Mouse (Mus musculus) hindbrain, embryonic 14.5 days (tissue): ENCODE measurements around the gene Llgl2. TPM values are rescaled to one million over a fixed set of nuclear protein-coding genes. Genes with fewer than 3 reads are reported as not detected.
A peak's percentile ranks its signal among the peaks of the same experiment; 100 is the strongest.
"Not testable (repeated sequence)": the region's sequence is repeated elsewhere in the genome, so short reads cannot be mapped to it uniquely, and the experiment has no call there.

ENCODE experiments used
- ATAC-seq: fragments of 200-750 bp; cut with Nextera tagmentation; 2 replicates; pipeline ENCODE4 v1.8.0; 2017; ENCODE audit warnings: moderate number of reproducible peaks, mild to moderate bottlenecking, moderate TSS enrichment, moderate library complexity; ENCODE audit not compliant: low FRiP score
- DNase-seq: peaks from one replicate; pipeline ENCODE4 v3.0.0-alpha.2; 2015; ENCODE audit warnings: low spot score
- H3K27ac ChIP-seq: fragments of 300-500 bp; sonication (generic); 2 replicates; pipeline ENCODE4 v1.5.1; 2014; ENCODE audit warnings: mild to moderate bottlenecking, moderate library complexity
- H3K27me3 ChIP-seq: fragments of 300-500 bp; sonication (generic); 2 replicates; pipeline ENCODE4 v1.6.1; 2014; ENCODE audit warnings: mild to moderate bottlenecking, low read length, mixed read lengths; ENCODE audit not compliant: control insufficient read depth, insufficient read depth
- H3K36me3 ChIP-seq: fragments of 300-500 bp; sonication (generic); replicated peaks from 2 replicates; pipeline ENCODE4 v1.6.1; 2014; ENCODE audit not compliant: control insufficient read depth, insufficient read depth
- H3K4me1 ChIP-seq: fragments of 300-500 bp; sonication (generic); replicated peaks from 2 replicates; pipeline ENCODE4 v1.6.1; 2014; ENCODE audit warnings: antibody characterized with exemption, low read length, mixed read lengths; ENCODE audit not compliant: control insufficient read depth, insufficient read depth
- H3K4me2 ChIP-seq: fragments of 300-500 bp; sonication (generic); replicated peaks from 2 replicates; pipeline ENCODE4 v1.6.1; 2014; ENCODE audit warnings: mild to moderate bottlenecking, moderate library complexity
- H3K4me3 ChIP-seq: fragments of 300-500 bp; sonication (generic); replicated peaks from 2 replicates; pipeline ENCODE4 v1.5.1; 2014; ENCODE audit warnings: mild to moderate bottlenecking, low read length
- H3K9ac ChIP-seq: fragments of 300-500 bp; sonication (generic); 2 replicates; pipeline ENCODE4 v1.6.1; 2014
- H3K9me3 ChIP-seq: fragments of 300-500 bp; sonication (generic); 2 replicates; pipeline ENCODE4 v1.6.1; 2016; ENCODE audit warnings: low read length; ENCODE audit not compliant: control insufficient read depth
- WGBS: fragments of 180-500 bp; shearing (Covaris S2); extraction: QIAGEN DNeasy Blood & Tissue Kit; methylation state at CpG from one replicate; pipeline ENCODE4 v1.1.7; 2014; 5-methylcytosine and 5-hydroxymethylcytosine counted together
- polyA plus RNA-seq: library from polyadenylated mRNA; unstranded; fragments of >200 nt; fragmentation: Nextera tagmentation; extraction: Ambion mirVana; gene quantifications from 2 replicates; pipeline ENCODE4 v1.2.1, GENCODE M21; 2014

Llgl2 gene
- polyA plus RNA-seq, 1 experiment from 2014 or later: 2.4 TPM

DNA sequence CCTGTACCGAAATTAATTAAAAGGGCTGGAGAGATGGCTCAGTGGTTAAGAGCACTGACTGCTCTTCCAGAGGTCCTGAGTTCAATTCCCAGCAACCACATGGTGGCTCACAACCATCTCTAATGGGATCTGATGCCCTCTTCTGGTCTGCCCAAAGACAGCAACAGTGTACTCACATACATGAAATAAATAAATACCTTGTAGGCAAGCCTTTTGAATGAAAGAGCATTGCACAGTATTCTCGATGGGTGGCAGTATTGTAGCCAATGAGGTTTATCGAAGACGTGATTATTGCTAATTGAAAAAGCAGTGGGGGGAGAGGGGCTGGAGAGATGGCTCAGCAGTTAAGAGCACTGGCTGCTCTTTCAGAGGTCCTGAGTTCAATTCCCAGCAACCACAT, 33.3 kb downstream of the Llgl2 start:
- H3K36me3 ChIP-seq, H3K9ac ChIP-seq, H3K9me3 ChIP-seq, ATAC-seq, H3K27ac ChIP-seq, H3K4me3 ChIP-seq, DNase-seq, H3K4me1 ChIP-seq, H3K4me2 ChIP-seq: not testable (repeated sequence)
- 92% methylated on average over 4 of the region's 4 CpGs for WGBS
- H3K27me3 ChIP-seq: peaks cover 46% of the 10 kb centered on the region

DNA sequence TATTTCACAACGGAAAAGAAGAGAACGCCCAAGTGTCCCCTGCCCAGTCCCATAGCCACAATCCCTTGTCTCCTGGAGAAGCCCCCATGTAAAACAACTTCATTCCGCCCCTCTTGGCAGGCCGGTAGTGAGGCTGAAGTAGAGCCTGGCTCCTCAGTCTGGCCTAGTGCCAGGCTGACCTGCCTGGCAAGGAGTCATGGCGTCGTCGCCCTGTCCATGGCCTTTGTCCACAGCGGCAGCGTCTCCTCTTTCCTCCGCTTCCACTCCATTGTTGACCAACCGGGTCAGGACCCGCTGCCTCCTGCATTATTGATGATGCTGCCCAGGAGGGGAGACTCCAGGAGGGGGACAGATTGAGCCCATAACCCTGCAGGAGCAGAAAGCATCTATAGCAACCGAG, 34.1 kb downstream of the Llgl2 start:
- H3K4me1 ChIP-seq: 0 out of 2 replicates have a peak, but pooled peaks cover 9% of the 10 kb centered on the region
- H3K4me3 ChIP-seq: no peak overlapping the region
- H3K4me2 ChIP-seq: no peak overlapping the region
- DNase-seq (no peak), ATAC-seq (no peak)
- peaks cover 46% of the 10 kb centered on the region for H3K27me3 ChIP-seq
- H3K36me3 ChIP-seq: no peaks in the 10 kb centered on the region
- no peak overlapping the region for H3K27ac ChIP-seq
- no peak overlapping the region for H3K9ac ChIP-seq
- 39% methylated on average over 13 of the region's 13 CpGs for WGBS
- no peaks in the 10 kb centered on the region for H3K9me3 ChIP-seq

DNA sequence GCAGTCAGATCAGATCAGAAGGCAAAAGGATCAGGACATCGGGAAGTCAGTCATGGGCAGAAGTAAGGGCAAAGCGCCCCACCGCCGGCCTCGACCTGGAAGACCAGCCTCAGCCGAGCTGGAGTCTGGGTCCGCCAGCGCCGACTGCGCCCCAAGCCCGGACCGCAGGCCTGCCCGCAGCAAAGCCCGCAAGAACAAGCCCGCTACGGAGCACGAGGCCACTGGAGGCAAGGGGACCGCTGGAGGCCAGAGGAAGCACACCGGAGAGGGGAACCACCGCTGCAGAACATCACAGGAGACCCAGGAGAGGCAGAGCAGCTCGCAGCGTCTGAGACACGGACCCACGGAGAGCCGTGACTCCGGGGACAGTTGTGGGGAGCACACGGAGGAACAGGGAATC, 34.5 kb downstream of the Llgl2 start, which contains the start of gene Myo15b:
Gene Myo15b (plus strand): TSS at position 53 of the 400 bp plus-strand sequence.
- peak within 1 kb of the TSS; percentile 50 for H3K4me2 ChIP-seq
- H3K4me3 ChIP-seq: peak within 1 kb of the TSS; percentile 26
- H3K4me1 ChIP-seq: 0 out of 2 replicates have a peak, but pooled peaks cover 9% of the 10 kb centered on the region
- H3K27ac ChIP-seq: no peak within 1 kb of the TSS
- peaks cover 46% of the 10 kb centered on the region for H3K27me3 ChIP-seq
- ATAC-seq (no peak), DNase-seq (no peak)
- no peaks in the 10 kb centered on the region for H3K36me3 ChIP-seq
- WGBS: 11% methylated on average over 27 of the region's 27 CpGs
- H3K9ac ChIP-seq: peak within 1 kb of the TSS; percentile 36; the same call in 1 of the 2 replicates
- no peaks in the 10 kb centered on the region for H3K9me3 ChIP-seq

DNA sequence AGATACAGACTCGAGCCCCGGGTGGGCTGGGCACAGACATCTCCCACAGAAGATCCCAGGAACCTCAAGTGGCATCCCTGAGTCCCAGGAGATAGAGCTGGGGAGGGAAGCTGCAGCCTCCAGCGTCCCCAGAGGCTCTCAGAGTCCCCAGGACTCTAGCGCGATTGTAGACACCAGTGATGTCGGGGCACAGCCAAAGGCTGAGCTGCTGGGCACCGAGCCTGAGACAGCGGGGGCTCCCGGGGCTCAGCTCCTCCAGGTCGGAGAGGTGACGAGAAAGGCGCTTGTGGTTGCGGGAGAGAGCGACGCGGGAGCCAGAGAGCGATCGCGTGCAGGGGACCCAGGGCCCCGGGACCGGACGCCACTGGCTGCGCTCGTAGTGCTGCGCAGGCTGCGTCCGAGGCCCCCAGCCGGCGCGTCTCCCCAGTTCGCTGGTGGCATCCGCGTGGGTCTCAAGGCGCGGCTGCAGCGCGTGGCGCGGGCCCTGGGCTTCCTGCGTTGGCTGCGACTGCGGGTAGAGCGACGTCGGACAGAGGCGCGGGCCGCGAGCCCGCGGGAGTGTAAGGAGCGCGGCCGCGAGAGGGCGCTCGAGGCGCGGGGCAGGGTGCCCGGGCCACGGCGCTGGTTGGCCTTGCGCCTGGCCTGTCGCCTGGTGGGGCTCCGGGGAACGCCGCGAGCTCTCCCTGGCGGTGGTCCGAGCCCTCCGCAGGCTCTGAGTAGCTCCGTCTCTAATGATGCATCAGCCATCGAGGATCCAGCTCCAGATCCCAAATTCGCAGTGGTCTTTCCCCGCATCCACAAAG, 35.5 kb downstream of the Llgl2 start:
- no peaks in the 10 kb centered on the region for H3K9me3 ChIP-seq
- ATAC-seq (peak; percentile 73; the same call in 1 of the 2 replicates), DNase-seq (peak; percentile 73)
- H3K4me1 ChIP-seq: 0 out of 2 replicates have a peak, but pooled peaks cover 9% of the 10 kb centered on the region
- H3K36me3 ChIP-seq: no peaks in the 10 kb centered on the region
- no peak overlapping the region for H3K27ac ChIP-seq
- peak overlapping the region; percentile 50 for H3K4me2 ChIP-seq
- H3K27me3 ChIP-seq: peaks cover 46% of the 10 kb centered on the region
- peak overlapping the region; percentile 26 for H3K4me3 ChIP-seq
- WGBS: 2% methylated on average over 53 of the region's 75 CpGs
- H3K9ac ChIP-seq: peak overlapping the region; percentile 36; the same call in 1 of the 2 replicates

DNA sequence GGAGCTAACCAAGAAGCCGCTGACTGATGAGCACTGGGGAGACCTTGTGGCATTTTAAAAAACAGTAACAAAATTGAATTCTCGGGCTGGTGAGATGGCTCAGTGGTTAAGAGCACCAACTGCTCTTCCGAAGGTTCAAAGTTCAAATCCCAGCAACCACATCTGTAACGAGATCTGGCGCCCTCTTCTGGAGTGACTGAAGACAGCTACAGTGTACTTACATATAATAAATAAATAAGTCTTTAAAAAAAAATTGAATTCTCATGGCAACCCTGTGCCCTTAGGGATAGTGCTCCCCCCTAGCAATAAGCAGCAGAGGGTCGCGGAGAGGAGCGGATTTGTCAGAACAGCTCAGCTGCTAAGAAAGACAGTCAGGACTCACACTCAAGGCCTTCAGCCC, 40.0 kb downstream of the Llgl2 start:
- 87% methylated on average over 8 of the region's 8 CpGs for WGBS
- no peaks in the 10 kb centered on the region for H3K36me3 ChIP-seq
- H3K4me1 ChIP-seq: 0 out of 2 replicates have a peak, but pooled peaks cover 5% of the 10 kb centered on the region
- ATAC-seq: no peak
- no peak overlapping the region for H3K9ac ChIP-seq
- no peak for DNase-seq
- no peak overlapping the region for H3K27ac ChIP-seq
- no peak overlapping the region for H3K4me2 ChIP-seq
- no peaks in the 10 kb centered on the region for H3K9me3 ChIP-seq
- H3K4me3 ChIP-seq: no peak overlapping the region
- peaks cover 26% of the 10 kb centered on the region for H3K27me3 ChIP-seq

DNA sequence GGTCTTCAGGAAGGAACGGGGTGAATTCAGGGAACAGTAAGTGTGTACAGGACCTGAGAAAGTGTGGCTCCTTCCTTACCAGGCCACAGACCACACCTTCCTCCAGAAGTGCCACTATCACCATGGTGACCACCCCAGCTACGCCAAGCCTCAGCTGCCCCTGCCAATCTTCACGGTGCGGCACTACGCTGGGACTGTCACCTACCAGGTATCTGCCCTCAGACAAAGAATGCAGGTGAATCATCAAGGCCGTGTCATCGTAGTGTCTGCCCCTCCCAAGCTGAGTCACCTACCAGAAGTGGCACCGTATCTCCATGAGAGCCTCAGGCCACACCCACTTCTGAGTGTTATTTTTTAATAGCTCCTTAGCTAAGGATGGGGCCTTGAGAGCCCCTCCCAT, 45.5 kb downstream of the Llgl2 start:
- no peaks in the 10 kb centered on the region for H3K9me3 ChIP-seq
- H3K9ac ChIP-seq: no peak overlapping the region
- H3K4me2 ChIP-seq: no peak overlapping the region
- no peaks in the 10 kb centered on the region for H3K27me3 ChIP-seq
- H3K4me1 ChIP-seq: no peaks in the 10 kb centered on the region
- H3K27ac ChIP-seq: no peak overlapping the region
- no peak for DNase-seq
- ATAC-seq: no peak
- H3K36me3 ChIP-seq: no peaks in the 10 kb centered on the region
- WGBS: 88% methylated on average over 8 of the region's 8 CpGs
- no peak overlapping the region for H3K4me3 ChIP-seq

DNA sequence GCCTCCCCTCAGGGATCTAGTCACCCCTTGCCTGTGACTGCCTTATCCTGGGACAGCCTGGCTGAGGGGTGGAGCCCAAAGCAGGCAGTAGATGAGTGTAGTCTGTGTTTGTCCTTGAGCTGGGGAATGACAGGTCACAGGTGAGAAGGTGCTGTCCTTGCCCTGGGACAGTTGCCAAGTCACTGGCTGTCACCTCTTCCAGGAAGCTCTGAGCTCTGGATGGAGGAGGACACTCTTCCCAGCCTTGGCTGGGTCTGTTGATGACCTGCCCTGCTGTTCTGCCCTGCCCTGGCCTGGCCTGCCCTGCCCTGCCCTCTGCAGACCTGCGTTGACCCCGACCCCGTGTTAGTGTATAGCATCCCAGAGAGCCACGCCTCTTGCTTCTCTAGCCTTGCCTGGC, 48.6 kb downstream of the Llgl2 start:
- Histone ChIP-seq H3K9ac (no peak overlapping the region), H3K27ac (no peak overlapping the region), H3K4me1 (no peaks in the 10 kb centered on the region), H3K4me3 (no peak overlapping the region), H3K9me3 (no peaks in the 10 kb centered on the region), H3K36me3 (no peaks in the 10 kb centered on the region), H3K27me3 (no peaks in the 10 kb centered on the region), H3K4me2 (no peak overlapping the region)
- 77% methylated on average over 4 of the region's 4 CpGs for WGBS
- ATAC-seq (no peak), DNase-seq (no peak)

DNA sequence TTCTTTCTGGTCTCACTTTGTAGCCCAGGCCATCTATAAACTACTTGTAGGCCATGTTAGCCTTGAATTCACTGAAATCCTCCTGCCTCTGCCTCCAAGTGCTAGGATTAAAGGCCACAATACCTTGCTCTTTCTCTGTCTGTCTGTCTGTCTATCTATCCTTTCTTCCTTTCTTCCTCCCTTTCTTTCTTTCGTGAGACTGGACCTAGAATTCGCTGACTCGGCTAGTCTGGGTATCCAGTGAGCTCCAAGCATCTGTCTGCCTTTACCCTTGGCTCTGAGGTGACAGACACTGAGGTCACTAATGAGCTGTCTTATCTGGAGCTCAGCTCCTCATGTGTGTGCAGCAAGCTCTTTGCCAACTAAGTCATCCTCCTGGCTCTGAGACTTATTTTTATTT, 52.1 kb downstream of the Llgl2 start:
- WGBS: 90% methylated on average over 3 of the region's 3 CpGs
- no peak for DNase-seq
- no peak for ATAC-seq

DNA sequence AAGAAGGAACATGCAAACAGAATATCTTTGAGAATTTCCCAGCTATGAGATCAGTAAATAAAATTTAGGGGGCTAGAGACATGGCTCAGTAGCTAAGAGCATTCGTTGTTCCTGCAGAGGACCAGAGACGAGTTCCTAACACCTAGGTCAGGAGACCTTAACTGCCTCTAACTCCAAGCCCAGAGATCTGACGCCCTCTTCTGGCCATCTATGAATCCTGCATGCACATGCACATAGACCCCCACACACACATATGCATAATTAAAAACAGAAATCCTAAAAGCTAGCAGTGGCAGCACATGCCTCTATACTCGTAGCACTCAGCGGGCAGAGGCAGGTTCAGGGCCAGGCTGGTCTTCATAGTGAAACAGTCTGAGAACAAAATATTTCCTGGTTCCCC, 52.6 kb downstream of the Llgl2 start:
- no peaks in the 10 kb centered on the region for H3K4me1 ChIP-seq
- no peaks in the 10 kb centered on the region for H3K27me3 ChIP-seq
- 88% methylated on average over 5 of the region's 5 CpGs for WGBS
- H3K9ac ChIP-seq: no peak overlapping the region
- H3K4me3 ChIP-seq: no peak overlapping the region
- H3K9me3 ChIP-seq: no peaks in the 10 kb centered on the region
- no peak for DNase-seq
- H3K36me3 ChIP-seq: no peaks in the 10 kb centered on the region
- ATAC-seq: no peak
- no peak overlapping the region for H3K27ac ChIP-seq
- H3K4me2 ChIP-seq: no peak overlapping the region

More for the DNA sequence above, 52.1 kb downstream of the Llgl2 start:
- no peaks in the 10 kb centered on the region for H3K27me3 ChIP-seq
- H3K4me2 ChIP-seq: no peak overlapping the region
- no peak overlapping the region for H3K9ac ChIP-seq
- no peak overlapping the region for H3K4me3 ChIP-seq
- no peak overlapping the region for H3K27ac ChIP-seq
- H3K9me3 ChIP-seq: no peaks in the 10 kb centered on the region
- no peaks in the 10 kb centered on the region for H3K36me3 ChIP-seq
- H3K4me1 ChIP-seq: no peaks in the 10 kb centered on the region
